Comparison of ENCODE assay signal across 9 mouse cellular contexts in the genomic region with DNA sequence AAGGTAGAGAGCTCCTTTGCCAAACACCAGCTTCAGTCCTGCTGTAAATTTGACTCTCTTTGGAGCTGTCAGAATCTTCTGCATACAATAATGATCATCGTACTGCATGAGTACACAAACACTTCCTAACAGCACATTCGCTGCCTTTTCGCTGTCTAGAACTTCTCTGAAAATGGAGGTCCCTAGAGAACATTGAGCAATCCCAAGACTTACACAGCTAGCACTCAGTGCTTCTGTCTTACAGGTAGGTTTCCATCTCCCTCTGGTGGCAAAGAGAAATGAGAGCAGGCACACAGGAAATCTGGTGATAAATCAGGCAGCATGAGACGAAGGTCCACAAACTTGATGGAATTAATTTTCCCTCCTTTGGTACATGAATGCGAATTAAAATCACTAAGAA.
DNase-seq lines count a peak whose midpoint lies in the region; ATAC-seq lines count a peak whose summit lies in the region.
"Had no signal": no experiment of that assay in that cellular context is flagged by ENCODE, and none has a peak within 500 bp of the region (broad histone marks: within the 10 kb centered on the region; RNA-seq: fewer than 3 reads in every experiment).

No protein-coding gene starts in this region.

- no peak overlapping the region for H3K27ac ChIP-seq in embryonic facial prominence, embryonic 10.5 days (replicated peaks)
- no peak overlapping the region for H3K27ac ChIP-seq in kidney, embryonic 14.5 days (ENCODE audit: low read depth, low read length)
- no peak overlapping the region for H3K27ac ChIP-seq in midbrain, embryonic 15.5 days
- H3K27ac ChIP-seq: limb, embryonic 12.5 days had no signal

- no peaks in the 10 kb centered on the region for H3K4me1 ChIP-seq in embryonic facial prominence, embryonic 10.5 days
- H3K4me1 ChIP-seq in kidney, embryonic 14.5 days (ENCODE audit: control insufficient read depth, insufficient read depth, low read length): no peaks in the 10 kb centered on the region
- no peaks in the 10 kb centered on the region for H3K4me1 ChIP-seq in midbrain, embryonic 15.5 days
- H3K4me1 ChIP-seq: limb, embryonic 12.5 days had no signal

- no peak overlapping the region for H3K4me3 ChIP-seq in embryonic facial prominence, embryonic 10.5 days
- no peak overlapping the region for H3K4me3 ChIP-seq in kidney, embryonic 14.5 days (ENCODE audit: low read length)
- H3K4me3 ChIP-seq in midbrain, embryonic 15.5 days: no peak overlapping the region
- H3K4me3 ChIP-seq: limb, embryonic 12.5 days had no signal

- peak; percentile 18 to 60 for DNase-seq in layer of hippocampus, adult 18-20 months (ENCODE audit: low spot score in 2 of 2)
- DNase-seq in layer of hippocampus, postnatal 25 days (ENCODE audit: extremely low spot score in 1 of 2, low spot score in 1 of 2): no peak
- peak; percentile 52 for DNase-seq in R1 (ENCODE audit: low read depth, low spot score)
- DNase-seq in embryonic facial prominence, embryonic 10.5 days (ENCODE audit: low spot score): peak; percentile 19
- no peak for DNase-seq in ovary, postnatal 14 days (ENCODE audit: low spot score)
- DNase-seq in right cerebral cortex, postnatal 36 days (ENCODE audit: low spot score in 2 of 2): no peak

- H3K9ac ChIP-seq in kidney, embryonic 14.5 days (ENCODE audit: low read depth, low read length): no peak overlapping the region
- H3K9ac ChIP-seq in midbrain, embryonic 15.5 days: no peak overlapping the region
- H3K9ac ChIP-seq: limb, embryonic 12.5 days had no signal

- H3K9me3 ChIP-seq in embryonic facial prominence, embryonic 10.5 days: no peaks in the 10 kb centered on the region
- H3K9me3 ChIP-seq in kidney, embryonic 14.5 days (ENCODE audit: control insufficient read depth, low read length): no peaks in the 10 kb centered on the region
- H3K9me3 ChIP-seq in midbrain, embryonic 15.5 days: no peaks in the 10 kb centered on the region
- H3K9me3 ChIP-seq: limb, embryonic 12.5 days had no signal

- H3K4me2 ChIP-seq in kidney, embryonic 14.5 days (replicated peaks; ENCODE audit: low read depth, low read length): no peak overlapping the region
- no peak overlapping the region for H3K4me2 ChIP-seq in midbrain, embryonic 15.5 days
- H3K4me2 ChIP-seq: limb, embryonic 12.5 days had no signal

- no peaks in the 10 kb centered on the region for H3K36me3 ChIP-seq in embryonic facial prominence, embryonic 10.5 days (replicated peaks)
- no peaks in the 10 kb centered on the region for H3K36me3 ChIP-seq in kidney, embryonic 14.5 days (ENCODE audit: control insufficient read depth, insufficient read depth, low read length)
- no peaks in the 10 kb centered on the region for H3K36me3 ChIP-seq in midbrain, embryonic 15.5 days (replicated peaks)
- H3K36me3 ChIP-seq: limb, embryonic 12.5 days had no signal

- ATAC-seq in kidney, embryonic 14.5 days (ENCODE audit: low FRiP score, low TSS enrichment): peak; percentile 76; the same call in 1 of the 2 replicates
- peak; percentile 80 for ATAC-seq in midbrain, embryonic 15.5 days (replicated peaks)

- H3K27me3 ChIP-seq in embryonic facial prominence, embryonic 10.5 days (replicated peaks; ENCODE audit: low read depth, poor library complexity, severe bottlenecking): no peaks in the 10 kb centered on the region
- H3K27me3 ChIP-seq in kidney, embryonic 14.5 days (ENCODE audit: control insufficient read depth, insufficient read depth, low read length): no peaks in the 10 kb centered on the region
- no peaks in the 10 kb centered on the region for H3K27me3 ChIP-seq in midbrain, embryonic 15.5 days (replicated peaks)
- H3K27me3 ChIP-seq: limb, embryonic 12.5 days had no signal

- 55% methylated on average over 5 of the region's 5 CpGs for WGBS in embryonic facial prominence, embryonic 10.5 days
- 46% methylated on average over 5 of the region's 5 CpGs for WGBS in kidney, embryonic 14.5 days
- WGBS in midbrain, embryonic 15.5 days: 41% methylated on average over 5 of the region's 5 CpGs

Comparison
In these comparisons a context has a peak if more than half of its experiments do, and no peak if none do; other contexts are left out.
1. DNase-seq: peak in layer of hippocampus, adult 18-20 months (2 of 2), R1 (single experiment) and embryonic facial prominence, embryonic 10.5 days (single experiment); none in layer of hippocampus, postnatal 25 days (0 of 2), ovary, postnatal 14 days (single experiment) and right cerebral cortex, postnatal 36 days (0 of 2).